Mouse (Mus musculus) hindbrain, embryonic 16.5 days (tissue): ENCODE measurements around the gene Asap3. TPM values are rescaled to one million over a fixed set of nuclear protein-coding genes. Genes with fewer than 3 reads are reported as not detected.
A peak's percentile ranks its signal among the peaks of the same experiment; 100 is the strongest.

Experiments
- ATAC-seq: fragments of 200-750 bp; cut with Nextera tagmentation; 2 replicates; pipeline ENCODE4 v1.8.0; 2017; ENCODE audit warnings: moderate TSS enrichment, moderate library complexity
- H3K27ac ChIP-seq: fragments of 300-500 bp; sonication (generic); 2 replicates; pipeline ENCODE4 v1.5.1; 2014; ENCODE audit warnings: low read depth, mild to moderate bottlenecking, control low read depth, low read length, moderate library complexity
- H3K27me3 ChIP-seq: fragments of 300-500 bp; sonication (generic); replicated peaks from 2 replicates; pipeline ENCODE4 v1.6.1; 2014; ENCODE audit warnings: low read length; ENCODE audit not compliant: control insufficient read depth, insufficient read depth
- H3K36me3 ChIP-seq: fragments of 300-500 bp; sonication (generic); 2 replicates; pipeline ENCODE4 v1.6.1; 2014; ENCODE audit warnings: mild to moderate bottlenecking, low read length, moderate library complexity, mixed read lengths; ENCODE audit not compliant: control insufficient read depth, insufficient read depth
- H3K4me1 ChIP-seq: fragments of 300-500 bp; sonication (generic); 2 replicates; pipeline ENCODE4 v1.6.1; 2014; ENCODE audit warnings: low read depth, low read length; ENCODE audit not compliant: control insufficient read depth, insufficient read depth
- H3K4me2 ChIP-seq: fragments of 300-500 bp; sonication (generic); 2 replicates; pipeline ENCODE4 v1.6.1; 2014; ENCODE audit warnings: mild to moderate bottlenecking, low read length, control low read depth, moderate library complexity
- H3K4me3 ChIP-seq: fragments of 300-500 bp; sonication (generic); 2 replicates; pipeline ENCODE4 v1.5.1; 2014; ENCODE audit warnings: mild to moderate bottlenecking, low read length, control low read depth, moderate library complexity
- H3K9ac ChIP-seq: fragments of 300-500 bp; sonication (generic); 2 replicates; pipeline ENCODE4 v1.6.1; 2014; ENCODE audit warnings: low read depth, mild to moderate bottlenecking, control low read depth, low read length, moderate library complexity
- H3K9me3 ChIP-seq: fragments of 300-500 bp; sonication (generic); 2 replicates; pipeline ENCODE4 v1.6.1; 2014; ENCODE audit warnings: mild to moderate bottlenecking, low read length, moderate library complexity; ENCODE audit not compliant: control insufficient read depth
- WGBS: fragments of 180-500 bp; shearing (Covaris S2); extraction: QIAGEN DNeasy Blood & Tissue Kit; methylation state at CpG from one replicate; pipeline ENCODE4 v1.1.7; 2014; 5-methylcytosine and 5-hydroxymethylcytosine counted together
- polyA plus RNA-seq: library from polyadenylated mRNA; unstranded; fragments of >200 nt; fragmentation: Nextera tagmentation; extraction: Ambion mirVana; gene quantifications from 2 replicates; pipeline ENCODE4 v1.2.1, GENCODE M21; 2015

The Asap3 gene
- polyA plus RNA-seq, 1 experiment from 2014 or later = 6.2 TPM

GRCm38 (mm10) chr4:136210931-136211330, 4.8 kb downstream of the Asap3 start:
- ATAC-seq = no peak
- Histone ChIP-seq H3K9me3 (no peaks in the 10 kb centered on the region), H3K4me2 (no peak overlapping the region), H3K27me3 (peaks cover 2% of the 10 kb centered on the region; the same call in 1 of the 2 replicates), H3K4me1 (peaks cover 9% of the 10 kb centered on the region), H3K9ac (no peak overlapping the region), H3K27ac (no peak overlapping the region), H3K4me3 (no peak overlapping the region), H3K36me3 (no peaks in the 10 kb centered on the region)
- WGBS = 89% methylated on average over 9 of the region's 9 CpGs

- H3K27ac ChIP-seq = no peak overlapping the region
- peaks cover 2% of the 10 kb centered on the region; the same call in 1 of the 2 replicates for H3K27me3 ChIP-seq
- no peaks in the 10 kb centered on the region for H3K9me3 ChIP-seq
- peaks cover 6% of the 10 kb centered on the region for H3K4me1 ChIP-seq
- no peak overlapping the region for H3K4me2 ChIP-seq
- WGBS = 74% methylated on average over 7 of the region's 7 CpGs
- H3K4me3 ChIP-seq = no peak overlapping the region
- H3K9ac ChIP-seq = no peak overlapping the region
- no peaks in the 10 kb centered on the region for H3K36me3 ChIP-seq
- ATAC-seq = no peak
These were observed 7.5 kb downstream of the Asap3 start for GRCm38 (mm10) chr4:136213629-136214028.

GRCm38 (mm10) chr4:136214828-136215227, 8.7 kb downstream of the Asap3 start:
- no peak overlapping the region for H3K4me3 ChIP-seq
- H3K27ac ChIP-seq = no peak overlapping the region
- H3K27me3 ChIP-seq = no peaks in the 10 kb centered on the region
- no peak for ATAC-seq
- H3K4me1 ChIP-seq = peaks cover 13% of the 10 kb centered on the region
- no peak overlapping the region for H3K9ac ChIP-seq
- no peak overlapping the region for H3K4me2 ChIP-seq
- 86% methylated on average over 8 of the region's 8 CpGs for WGBS
- no peaks in the 10 kb centered on the region for H3K36me3 ChIP-seq
- H3K9me3 ChIP-seq = no peaks in the 10 kb centered on the region

GRCm38 (mm10) chr4:136215576-136215975, 9.4 kb downstream of the Asap3 start:
- no peak overlapping the region for H3K27ac ChIP-seq
- H3K36me3 ChIP-seq = no peaks in the 10 kb centered on the region
- ATAC-seq = no peak
- no peak overlapping the region for H3K4me3 ChIP-seq
- WGBS = 82% methylated on average over 8 of the region's 8 CpGs
- H3K9me3 ChIP-seq = no peaks in the 10 kb centered on the region
- no peaks in the 10 kb centered on the region for H3K27me3 ChIP-seq
- peaks cover 13% of the 10 kb centered on the region for H3K4me1 ChIP-seq
- no peak overlapping the region for H3K4me2 ChIP-seq
- H3K9ac ChIP-seq = no peak overlapping the region

GRCm38 (mm10) chr4:136217063-136217462, 10.9 kb downstream of the Asap3 start:
- Histone ChIP-seq H3K27me3 (no peaks in the 10 kb centered on the region), H3K36me3 (no peaks in the 10 kb centered on the region), H3K4me2 (no peak overlapping the region), H3K27ac (no peak overlapping the region), H3K9ac (no peak overlapping the region), H3K4me3 (no peak overlapping the region), H3K9me3 (no peaks in the 10 kb centered on the region), H3K4me1 (peaks cover 13% of the 10 kb centered on the region)
- no peak for ATAC-seq
- WGBS = 61% methylated on average over 10 of the region's 10 CpGs

- peak; percentile 78 for ATAC-seq
- no peaks in the 10 kb centered on the region for H3K36me3 ChIP-seq
- 8% methylated on average over 18 of the region's 18 CpGs for WGBS
- no peaks in the 10 kb centered on the region for H3K9me3 ChIP-seq
- H3K27me3 ChIP-seq = no peaks in the 10 kb centered on the region
- H3K27ac ChIP-seq = peak overlapping the region; percentile 78
- no peak overlapping the region for H3K4me3 ChIP-seq
- peak overlapping the region; percentile 12 for H3K4me2 ChIP-seq
- peak overlapping the region; percentile 50; the same call in 1 of the 2 replicates for H3K9ac ChIP-seq
- H3K4me1 ChIP-seq = peaks cover 18% of the 10 kb centered on the region
These were observed 12.5 kb downstream of the Asap3 start for GRCm38 (mm10) chr4:136218595-136219214.

- Histone ChIP-seq H3K9me3 (no peaks in the 10 kb centered on the region), H3K4me3 (no peak overlapping the region), H3K9ac (no peak overlapping the region), H3K4me1 (peaks cover 28% of the 10 kb centered on the region), H3K27ac (no peak overlapping the region), H3K36me3 (no peaks in the 10 kb centered on the region), H3K27me3 (no peaks in the 10 kb centered on the region), H3K4me2 (no peak overlapping the region)
- ATAC-seq = no peak
- 15% methylated on average over 17 of the region's 17 CpGs for WGBS
These were observed 14.1 kb downstream of the Asap3 start for GRCm38 (mm10) chr4:136220133-136220775.

- Histone ChIP-seq H3K9me3 (no peaks in the 10 kb centered on the region), H3K4me1 (peaks cover 21% of the 10 kb centered on the region), H3K27me3 (no peaks in the 10 kb centered on the region), H3K27ac (peak overlapping the region; percentile 69), H3K4me2 (no peak overlapping the region), H3K36me3 (no peaks in the 10 kb centered on the region), H3K4me3 (no peak overlapping the region), H3K9ac (0 out of 2 replicates have a peak overlapping the region, but pooled peaks have one; percentile 38)
- ATAC-seq = peak; percentile 88
- 50% methylated on average over 13 of the region's 13 CpGs for WGBS
These were observed 17.5 kb downstream of the Asap3 start for GRCm38 (mm10) chr4:136223549-136224239.

GRCm38 (mm10) chr4:136224240-136224559, 18.0 kb downstream of the Asap3 start:
- H3K9ac ChIP-seq = no peak overlapping the region
- peak; percentile 70 for ATAC-seq
- no peak overlapping the region for H3K4me3 ChIP-seq
- WGBS = 44% methylated on average over 4 of the region's 5 CpGs
- peaks cover 16% of the 10 kb centered on the region for H3K4me1 ChIP-seq
- no peaks in the 10 kb centered on the region for H3K27me3 ChIP-seq
- H3K9me3 ChIP-seq = no peaks in the 10 kb centered on the region
- peak overlapping the region; percentile 64 for H3K27ac ChIP-seq
- no peaks in the 10 kb centered on the region for H3K36me3 ChIP-seq
- no peak overlapping the region for H3K4me2 ChIP-seq
